Mouse (Mus musculus): ENCODE measurements around the gene Psd4.

Psd4 gene

GRCm38 (mm10) chr2:24386158-24386963, 19.0 kb downstream of the Psd4 start:
- DNase-seq (ENCODE audit: low spot score in 2 of 2), result peak; percentile 63 to 80

GRCm38 (mm10) chr2:24386964-24387320, 19.6 kb downstream of the Psd4 start:
- DNase-seq (ENCODE audit: low spot score in 2 of 2), result no peak

- DNase-seq (ENCODE audit: low spot score in 2 of 2), result no peak
Observed at GRCm38 (mm10) chr2:24387361-24388283, 20.2 kb downstream of the Psd4 start.

GRCm38 (mm10) chr2:24393251-24393650, 25.9 kb downstream of the Psd4 start:
- DNase-seq (ENCODE audit: low spot score in 2 of 2), result no peak

GRCm38 (mm10) chr2:24397115-24397514, 29.7 kb downstream of the Psd4 start:
- no peak for DNase-seq (ENCODE audit: low spot score in 2 of 2)

GRCm38 (mm10) chr2:24400711-24401110, 33.3 kb downstream of the Psd4 start:
- no peak for DNase-seq (ENCODE audit: low spot score in 2 of 2)

- DNase-seq (ENCODE audit: low spot score in 2 of 2), result peak; percentile 54 to 78
Observed at GRCm38 (mm10) chr2:24405345-24406012, 38.1 kb downstream of the Psd4 start.

- no peak for DNase-seq (ENCODE audit: low spot score in 2 of 2)
Observed at GRCm38 (mm10) chr2:24407701-24408485, 40.5 kb downstream of the Psd4 start.

- peak; percentile 55 to 82 for DNase-seq (ENCODE audit: low spot score in 2 of 2)
Observed at GRCm38 (mm10) chr2:24409166-24409565, 41.8 kb downstream of the Psd4 start.

GRCm38 (mm10) chr2:24413172-24413571, 45.8 kb downstream of the Psd4 start:
- DNase-seq (ENCODE audit: low spot score in 2 of 2), result no peak

GRCm38 (mm10) chr2:24413677-24414076, 46.3 kb downstream of the Psd4 start:
- no peak for DNase-seq (ENCODE audit: low spot score in 2 of 2)

- DNase-seq (ENCODE audit: low spot score in 2 of 2), result no peak
Observed at GRCm38 (mm10) chr2:24416668-24417067, 49.3 kb downstream of the Psd4 start.

GRCm38 (mm10) chr2:24417106-24417505, 49.7 kb downstream of the Psd4 start:
- no peak for DNase-seq (ENCODE audit: low spot score in 2 of 2)

GRCm38 (mm10) chr2:24417564-24417963, 50.2 kb downstream of the Psd4 start:
- no peak for DNase-seq (ENCODE audit: low spot score in 2 of 2)

- DNase-seq (ENCODE audit: low spot score in 2 of 2), result no peak
Observed at GRCm38 (mm10) chr2:24421211-24421863, 54.0 kb downstream of the Psd4 start.

- DNase-seq (ENCODE audit: low spot score in 2 of 2), result no peak
Observed at GRCm38 (mm10) chr2:24422815-24423214, 55.4 kb downstream of the Psd4 start.

- no peak for DNase-seq (ENCODE audit: low spot score in 2 of 2)
Observed at GRCm38 (mm10) chr2:24425630-24426029, 58.2 kb downstream of the Psd4 start.

- DNase-seq (ENCODE audit: low spot score in 2 of 2), result no peak
Observed at GRCm38 (mm10) chr2:24427866-24428675, 60.7 kb downstream of the Psd4 start.

GRCm38 (mm10) chr2:24429806-24430205, 62.4 kb downstream of the Psd4 start:
- no peak for DNase-seq (ENCODE audit: low spot score in 2 of 2)

GRCm38 (mm10) chr2:24434670-24435069, 67.3 kb downstream of the Psd4 start:
- no peak for DNase-seq (ENCODE audit: low spot score in 2 of 2)
